Mouse (Mus musculus): ENCODE results near the gene Cryzl2. TPM values are rescaled to one million over a fixed set of nuclear protein-coding genes. Genes with fewer than 3 reads are reported as not detected.

Cryzl2 gene
- total RNA-seq, 1 experiment: 6.9 TPM

DNA sequence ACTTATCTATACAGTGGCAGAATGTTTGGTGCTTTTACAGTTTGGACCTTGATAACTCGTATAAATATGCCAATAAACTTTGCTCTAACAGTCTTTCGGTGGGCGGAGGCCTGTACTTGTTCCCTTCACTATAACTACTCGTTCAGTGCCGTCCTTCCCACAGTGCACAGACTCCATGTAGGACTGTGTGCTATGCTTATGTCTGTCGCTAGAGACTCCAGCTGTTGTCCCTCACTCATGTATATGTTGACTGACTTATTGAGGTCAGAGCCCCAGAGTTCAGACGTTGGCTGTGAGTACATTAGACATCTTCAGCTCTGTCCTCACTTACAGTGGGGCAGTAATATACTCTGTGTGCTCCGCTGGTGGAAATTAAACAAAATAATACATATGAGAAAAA lies 16.5 kb downstream of the Cryzl2 start:
- H3K9me3 ChIP-seq (ENCODE audit: control insufficient read depth, insufficient read depth, low read depth, low read length): no peaks in the 10 kb centered on the region
- DNase-seq (ENCODE audit: low read depth, low spot score): no peak

DNA sequence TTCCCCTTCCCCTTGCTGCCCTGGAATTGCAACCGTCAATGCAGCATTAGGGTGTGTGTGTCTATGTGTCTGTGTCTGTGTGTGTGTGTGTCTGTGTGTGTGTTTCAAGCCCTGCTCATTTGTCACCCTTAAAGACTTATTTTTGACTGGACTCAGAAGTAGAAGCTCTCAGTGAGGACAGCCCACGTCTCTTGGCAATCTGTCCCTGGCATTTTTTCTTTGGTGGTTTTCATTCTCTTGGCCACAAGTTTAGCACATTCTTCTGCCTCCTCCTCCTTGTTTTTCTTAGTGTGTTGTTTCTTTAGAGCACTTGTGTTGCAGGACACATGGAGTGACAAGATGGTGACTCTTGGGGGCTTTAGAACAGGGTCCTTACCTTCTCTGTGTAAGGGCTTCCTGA lies 17.9 kb downstream of the Cryzl2 start:
- DNase-seq (ENCODE audit: low read depth, low spot score): no peak
- no peak overlapping the region for H3K4me3 ChIP-seq (ENCODE audit: insufficient read depth in 1 of 2, low read depth in 1 of 2, low read length in 2 of 2, poor library complexity in 1 of 2, severe bottlenecking in 1 of 2)
- no peak overlapping the region for H3K27ac ChIP-seq (ENCODE audit: insufficient read depth, low read depth, low read length, poor library complexity, severe bottlenecking)
- H3K36me3 ChIP-seq (ENCODE audit: control insufficient read depth, insufficient read depth, low read length, poor library complexity, severe bottlenecking): no peaks in the 10 kb centered on the region
- H3K4me1 ChIP-seq (ENCODE audit: control insufficient read depth in 2 of 2, insufficient read depth in 2 of 2, low read length in 2 of 2, poor library complexity in 1 of 2): no peaks in the 10 kb centered on the region
- H3K9me3 ChIP-seq (ENCODE audit: control insufficient read depth, insufficient read depth, low read depth, low read length): no peaks in the 10 kb centered on the region
- in situ Hi-C loops (cut with MboI; ENCODE audit: low sequenced_read_pairs in 2 of 2, unreplicated experiment in 2 of 2): no loop called here
- TF ChIP-seq ZC3H11A (IDR thresholded peaks at IDR 0.05; ENCODE audit: borderline replicate concordance, low read depth, low read length): no peak
- TF ChIP-seq ZNF384 (IDR thresholded peaks at IDR 0.05; ENCODE audit: low read depth, low read length): no peak
- TF ChIP-seq MAFK (IDR thresholded peaks at IDR 0.05; ENCODE audit: insufficient read depth, low read depth, low read length): no peak
- no peak for TF ChIP-seq CHD2 (IDR thresholded peaks at IDR 0.05; ENCODE audit: low read depth, low read length)
- TF ChIP-seq HCFC1 (IDR thresholded peaks at IDR 0.05; ENCODE audit: borderline replicate concordance, insufficient read depth, low read length): no peak
- H3K9ac ChIP-seq (ENCODE audit: insufficient read depth, low read depth, low read length, poor library complexity, severe bottlenecking): no peak overlapping the region

More for the DNA sequence above, 16.5 kb downstream of the Cryzl2 start:
- Histone ChIP-seq H3K9ac (ENCODE audit: insufficient read depth, low read depth, low read length, poor library complexity, severe bottlenecking) (no peak overlapping the region), H3K27ac (ENCODE audit: insufficient read depth, low read depth, low read length, poor library complexity, severe bottlenecking) (no peak overlapping the region), H3K4me3 (ENCODE audit: insufficient read depth in 1 of 2, low read depth in 1 of 2, low read length in 2 of 2, poor library complexity in 1 of 2, severe bottlenecking in 1 of 2) (no peak overlapping the region), H3K4me1 (ENCODE audit: control insufficient read depth in 2 of 2, insufficient read depth in 2 of 2, low read length in 2 of 2, poor library complexity in 1 of 2) (no peaks in the 10 kb centered on the region), H3K36me3 (ENCODE audit: control insufficient read depth, insufficient read depth, low read length, poor library complexity, severe bottlenecking) (no peaks in the 10 kb centered on the region)
- TF ChIP-seq HCFC1 (IDR thresholded peaks at IDR 0.05; ENCODE audit: borderline replicate concordance, insufficient read depth, low read length) (no peak), ZC3H11A (IDR thresholded peaks at IDR 0.05; ENCODE audit: borderline replicate concordance, low read depth, low read length) (no peak), ZNF384 (IDR thresholded peaks at IDR 0.05; ENCODE audit: low read depth, low read length) (no peak), CHD2 (IDR thresholded peaks at IDR 0.05; ENCODE audit: low read depth, low read length) (no peak), MAFK (IDR thresholded peaks at IDR 0.05; ENCODE audit: insufficient read depth, low read depth, low read length) (no peak)
- in situ Hi-C loops (cut with MboI; ENCODE audit: low sequenced_read_pairs in 2 of 2, unreplicated experiment in 2 of 2): loop anchor here in 1 of 2 experiments (25.0 kb wide), 1 partner anchor 388 kb away; no protein-coding TSS in a partner anchor

DNA sequence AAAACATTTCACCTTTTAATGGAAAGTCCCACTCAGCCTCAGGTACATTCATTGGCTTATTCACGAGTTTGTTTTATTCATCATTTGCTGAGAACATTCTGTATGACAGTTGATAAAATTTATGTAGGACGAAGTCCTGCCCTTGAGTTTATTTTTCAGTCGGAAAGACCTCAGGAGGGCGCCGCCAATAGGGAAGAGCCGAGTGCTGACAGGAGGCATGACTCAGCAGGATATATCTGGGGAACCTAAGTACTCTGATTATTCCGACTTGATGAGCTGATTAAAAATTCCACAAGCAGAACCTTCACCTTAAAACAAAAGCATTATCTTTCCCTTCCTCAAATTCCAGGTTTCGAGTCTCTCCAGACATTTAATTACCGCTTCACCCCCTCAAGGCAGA lies 21.7 kb downstream of the Cryzl2 start:
- TF ChIP-seq ZNF384 (IDR thresholded peaks at IDR 0.05; ENCODE audit: low read depth, low read length) (no peak), MAFK (IDR thresholded peaks at IDR 0.05; ENCODE audit: insufficient read depth, low read depth, low read length) (peak; percentile 57; the same call in 1 of the 2 replicates)
- Histone ChIP-seq H3K4me3 (ENCODE audit: insufficient read depth in 1 of 2, low read depth in 1 of 2, low read length in 2 of 2, poor library complexity in 1 of 2, severe bottlenecking in 1 of 2) (no peak overlapping the region), H3K9me3 (ENCODE audit: control insufficient read depth, insufficient read depth, low read depth, low read length) (no peaks in the 10 kb centered on the region), H3K27ac (ENCODE audit: insufficient read depth, low read depth, low read length, poor library complexity, severe bottlenecking) (no peak overlapping the region), H3K36me3 (ENCODE audit: control insufficient read depth, insufficient read depth, low read length, poor library complexity, severe bottlenecking) (no peaks in the 10 kb centered on the region), H3K9ac (ENCODE audit: insufficient read depth, low read depth, low read length, poor library complexity, severe bottlenecking) (no peak overlapping the region), H3K4me1 (ENCODE audit: control insufficient read depth in 2 of 2, insufficient read depth in 2 of 2, low read length in 2 of 2, poor library complexity in 1 of 2) (no peaks in the 10 kb centered on the region)
- DNase-seq (ENCODE audit: low read depth, low spot score): no peak
- in situ Hi-C loops (cut with MboI; ENCODE audit: low sequenced_read_pairs in 2 of 2, unreplicated experiment in 2 of 2): no loop called here

DNA sequence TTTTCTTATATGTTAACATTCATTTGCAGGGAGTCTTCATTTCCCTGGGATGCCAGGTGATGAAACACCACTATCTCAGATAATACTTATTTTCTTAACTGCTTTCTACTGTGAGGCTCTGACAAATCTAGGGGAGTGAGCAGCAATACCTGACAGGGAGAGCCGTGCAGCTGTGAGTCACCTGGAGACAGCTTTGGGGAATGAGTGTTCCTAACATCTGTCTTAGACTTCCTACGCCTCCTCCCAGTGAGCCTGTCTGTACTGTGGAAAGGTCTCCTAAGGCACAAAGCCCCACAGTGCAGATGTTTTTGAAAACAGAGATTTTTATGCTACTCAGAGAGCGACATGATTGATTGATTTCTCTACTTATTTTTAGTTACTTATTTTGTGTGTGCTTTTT lies 22.5 kb downstream of the Cryzl2 start:
- Histone ChIP-seq H3K36me3 (ENCODE audit: control insufficient read depth, insufficient read depth, low read length, poor library complexity, severe bottlenecking) (no peaks in the 10 kb centered on the region), H3K4me3 (ENCODE audit: insufficient read depth in 1 of 2, low read depth in 1 of 2, low read length in 2 of 2, poor library complexity in 1 of 2, severe bottlenecking in 1 of 2) (no peak overlapping the region), H3K9ac (ENCODE audit: insufficient read depth, low read depth, low read length, poor library complexity, severe bottlenecking) (no peak overlapping the region), H3K4me1 (ENCODE audit: control insufficient read depth in 2 of 2, insufficient read depth in 2 of 2, low read length in 2 of 2, poor library complexity in 1 of 2) (no peaks in the 10 kb centered on the region), H3K27ac (ENCODE audit: insufficient read depth, low read depth, low read length, poor library complexity, severe bottlenecking) (no peak overlapping the region), H3K9me3 (ENCODE audit: control insufficient read depth, insufficient read depth, low read depth, low read length) (no peaks in the 10 kb centered on the region)
- no peak for DNase-seq (ENCODE audit: low read depth, low spot score)
- in situ Hi-C loops (cut with MboI; ENCODE audit: low sequenced_read_pairs in 2 of 2, unreplicated experiment in 2 of 2): no loop called here
- no peak for TF ChIP-seq ZC3H11A (IDR thresholded peaks at IDR 0.05; ENCODE audit: borderline replicate concordance, low read depth, low read length)
- TF ChIP-seq HCFC1 (IDR thresholded peaks at IDR 0.05; ENCODE audit: borderline replicate concordance, insufficient read depth, low read length): no peak
- no peak for TF ChIP-seq MAFK (IDR thresholded peaks at IDR 0.05; ENCODE audit: insufficient read depth, low read depth, low read length)
- no peak for TF ChIP-seq ZNF384 (IDR thresholded peaks at IDR 0.05; ENCODE audit: low read depth, low read length)
- TF ChIP-seq CHD2 (IDR thresholded peaks at IDR 0.05; ENCODE audit: low read depth, low read length): no peak

DNA sequence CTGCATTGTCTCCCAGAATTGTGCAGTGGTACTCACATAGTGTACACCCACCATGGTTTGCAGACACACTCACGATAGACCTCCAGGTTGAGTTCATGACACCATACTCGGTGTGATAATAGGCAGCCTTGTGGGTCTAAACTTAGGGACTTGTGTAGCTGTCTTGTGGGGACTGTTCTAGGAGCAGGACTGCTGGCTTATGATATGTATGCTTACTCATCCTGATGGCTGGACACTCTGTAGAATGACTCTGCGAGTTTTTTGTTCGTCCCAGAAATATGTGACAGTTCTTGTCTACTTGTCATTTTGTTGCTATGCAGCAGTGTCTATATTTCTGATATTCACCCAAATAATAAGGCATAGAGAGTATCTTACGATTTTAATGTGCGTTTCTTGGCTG lies 23.3 kb downstream of the Cryzl2 start:
- DNase-seq (ENCODE audit: low read depth, low spot score): no peak

More for the DNA sequence above, 23.3 kb downstream of the Cryzl2 start:
- Histone ChIP-seq H3K36me3 (ENCODE audit: control insufficient read depth, insufficient read depth, low read length, poor library complexity, severe bottlenecking) (no peaks in the 10 kb centered on the region), H3K27ac (ENCODE audit: insufficient read depth, low read depth, low read length, poor library complexity, severe bottlenecking) (no peak overlapping the region), H3K4me3 (ENCODE audit: insufficient read depth in 1 of 2, low read depth in 1 of 2, low read length in 2 of 2, poor library complexity in 1 of 2, severe bottlenecking in 1 of 2) (no peak overlapping the region), H3K9me3 (ENCODE audit: control insufficient read depth, insufficient read depth, low read depth, low read length) (no peaks in the 10 kb centered on the region), H3K4me1 (ENCODE audit: control insufficient read depth in 2 of 2, insufficient read depth in 2 of 2, low read length in 2 of 2, poor library complexity in 1 of 2) (no peaks in the 10 kb centered on the region), H3K9ac (ENCODE audit: insufficient read depth, low read depth, low read length, poor library complexity, severe bottlenecking) (no peak overlapping the region)
- TF ChIP-seq ZC3H11A (IDR thresholded peaks at IDR 0.05; ENCODE audit: borderline replicate concordance, low read depth, low read length) (no peak), MAFK (IDR thresholded peaks at IDR 0.05; ENCODE audit: insufficient read depth, low read depth, low read length) (no peak)
- in situ Hi-C loops (cut with MboI; ENCODE audit: low sequenced_read_pairs in 2 of 2, unreplicated experiment in 2 of 2): no loop called here

All from ES-E14 (cell line).